Mouse (Mus musculus) MEL (cell line): ENCODE measurements around the gene 2410004B18Rik.

Experiments used
- CTCF ChIP-seq, 3 experiments: IDR thresholded peaks in 2 of 3; conservative IDR thresholded peaks in 1 of 3; 2 replicates each; pipeline ENCODE4 v1.5.1; 2011 to 2012; ENCODE audit warnings: low read length in 3 of 3, low read depth in 2 of 3, mild to moderate bottlenecking in 2 of 3, improper control_type of control experiment in 1 of 3, inconsistent platforms in 1 of 3, mixed read lengths in 1 of 3, moderate library complexity in 1 of 3; ENCODE audit not compliant: control insufficient read depth in 1 of 3, insufficient read depth in 1 of 3, poor library complexity in 1 of 3, severe bottlenecking in 1 of 3
- EP300 ChIP-seq, 2 experiments: IDR thresholded peaks; 2 replicates each; pipeline ENCODE4 v1.6.1; 2011; ENCODE audit warnings: improper control_type of control experiment in 2 of 2, low read length in 2 of 2, low read depth in 1 of 2, mild to moderate bottlenecking in 1 of 2
- GATA1 ChIP-seq: IDR thresholded peaks from 2 replicates; pipeline ENCODE4 v1.6.1; 2011; ENCODE audit warnings: low read depth, low read length, improper control_type of control experiment
- JUND ChIP-seq: IDR thresholded peaks from 2 replicates; pipeline ENCODE4 v1.6.1; 2011; ENCODE audit warnings: low read depth, mild to moderate bottlenecking, improper control_type of control experiment, low read length
- POLR2A ChIP-seq, 2 experiments: IDR thresholded peaks; 2 replicates each; pipeline ENCODE4 v1.6.1; 2011 to 2012; ENCODE audit warnings: low read length in 2 of 2, mild to moderate bottlenecking in 2 of 2, control low read depth in 1 of 2, improper control_type of control experiment in 1 of 2, low read depth in 1 of 2, moderate library complexity in 1 of 2; ENCODE audit not compliant: control insufficient read depth in 1 of 2, insufficient read depth in 1 of 2, poor library complexity in 1 of 2
- POLR2AphosphoS2 ChIP-seq: IDR thresholded peaks from 2 replicates; pipeline ENCODE4 v1.6.1; 2011; ENCODE audit warnings: low read length, improper control_type of control experiment
- TBP ChIP-seq: IDR thresholded peaks from 2 replicates; pipeline ENCODE4 v1.8.0; 2011; ENCODE audit warnings: low read depth, low read length, improper control_type of control experiment
- TCF12 ChIP-seq: IDR thresholded peaks from 2 replicates; pipeline ENCODE4 v1.6.1; 2014; ENCODE audit warnings: low read depth, mild to moderate bottlenecking, inconsistent platforms, low read length, improper control_type of control experiment, moderate library complexity
- ZC3H11A ChIP-seq: IDR thresholded peaks from 2 replicates; pipeline ENCODE4 v1.6.1; 2012; ENCODE audit warnings: low read depth, mild to moderate bottlenecking, inconsistent platforms, low read length, improper control_type of control experiment
- ZKSCAN1 ChIP-seq: IDR thresholded peaks from 2 replicates; pipeline ENCODE4 v1.6.1; 2012; ENCODE audit warnings: low read depth, mild to moderate bottlenecking, inconsistent platforms, low read length, improper control_type of control experiment, moderate library complexity

DNA sequence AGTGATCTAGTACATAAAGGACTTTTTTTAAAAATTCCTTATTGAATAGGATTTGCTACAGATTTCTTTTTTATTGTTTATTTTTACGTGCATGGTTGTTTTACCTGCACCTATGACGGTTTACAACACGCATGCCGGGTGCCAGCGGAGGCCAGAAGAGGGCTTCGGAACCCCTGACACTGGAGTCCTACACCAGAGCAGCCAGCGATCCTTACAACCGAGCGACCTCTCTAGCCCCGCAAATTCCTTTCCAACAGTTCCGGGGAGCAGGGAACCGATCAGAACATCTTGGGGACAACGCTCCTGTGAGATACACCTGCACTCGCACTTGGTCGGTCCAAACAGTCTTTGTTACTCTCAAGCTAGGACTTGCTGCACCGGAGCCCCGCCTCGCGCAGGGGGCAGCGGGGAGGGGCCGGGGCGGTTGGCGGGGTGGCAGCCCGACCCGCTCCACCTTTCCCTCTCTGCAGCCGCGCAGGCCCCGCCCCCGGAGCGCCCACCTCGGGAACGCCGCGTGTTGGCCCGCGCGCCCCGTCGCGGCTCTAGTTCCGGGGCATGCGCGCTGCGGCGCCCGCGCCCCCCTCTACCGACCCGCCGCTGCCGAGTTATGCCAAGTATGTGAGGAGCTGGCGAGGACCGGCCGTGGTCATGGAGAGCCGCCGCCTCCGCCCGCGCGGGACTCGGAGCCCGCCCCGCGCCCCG is 49.6 kb downstream of the 2410004B18Rik start, which contains the start of gene Syde2:
- TF ChIP-seq CTCF (IDR thresholded peaks at IDR 0.05 in 2 of 3, conservative IDR thresholded peaks at IDR 0.05 in 1 of 3; ENCODE audit: control insufficient read depth in 1 of 3, insufficient read depth in 1 of 3, low read depth in 2 of 3, low read length in 3 of 3, poor library complexity in 1 of 3, severe bottlenecking in 1 of 3) (no peak), EP300 (IDR thresholded peaks at IDR 0.05; ENCODE audit: low read depth in 1 of 2, low read length in 2 of 2) (no peak), GATA1 (no peak), POLR2A (IDR thresholded peaks at IDR 0.05; ENCODE audit: control insufficient read depth in 1 of 2, insufficient read depth in 1 of 2, low read depth in 1 of 2, low read length in 2 of 2, poor library complexity in 1 of 2) (peak; percentile 39 to 46; a peak in 1 of 4 replicates), ZC3H11A (no peak), TBP (no peak), POLR2AphosphoS2 (no peak), JUND (no peak), ZKSCAN1 (no peak), TCF12 (peak; percentile 26; the same call in 1 of the 2 replicates)
